Mouse (Mus musculus): ENCODE measurements around the gene 2310007B03Rik. TPM values are rescaled to one million over a fixed set of nuclear protein-coding genes. Genes with fewer than 3 reads are reported as not detected.

Gene 2310007B03Rik
- polyA plus RNA-seq, 1 experiment from 2014 or later, result 0.10 TPM

- DNase-seq, result no peak
- H3K27ac ChIP-seq, result 0 out of 2 replicates have a peak overlapping the region, but pooled peaks have one; percentile 1
Measured at GRCm38 (mm10) chr1:93176525-93177332, 16.0 kb upstream of the 2310007B03Rik start.

GRCm38 (mm10) chr1:93175849-93176248 is 15.1 kb upstream of the 2310007B03Rik start:
- ATAC-seq (ENCODE audit: low read depth), result no peak
- H3K27me3 ChIP-seq, result peaks cover 30% of the 10 kb centered on the region
- WGBS (ENCODE audit: insufficient replicate concordance), result 12% methylated on average over 6 of the region's 6 CpGs
- H3K9ac ChIP-seq, result no peak overlapping the region
- no peak overlapping the region for H3K27ac ChIP-seq
- no peak overlapping the region for H3K4me2 ChIP-seq
- H3K4me3 ChIP-seq (replicated peaks), result no peak overlapping the region
- H3K4me1 ChIP-seq (replicated peaks), result 0 out of 2 replicates have a peak, but pooled peaks cover 4% of the 10 kb centered on the region
- no peak for DNase-seq
- no peaks in the 10 kb centered on the region for H3K9me3 ChIP-seq (replicated peaks)
- H3K36me3 ChIP-seq, result no peaks in the 10 kb centered on the region

More at GRCm38 (mm10) chr1:93176525-93177332, 16.0 kb upstream of the 2310007B03Rik start:
- Histone ChIP-seq H3K9me3 (replicated peaks) (no peaks in the 10 kb centered on the region), H3K27me3 (peaks cover 30% of the 10 kb centered on the region), H3K4me3 (replicated peaks) (peak overlapping the region; percentile 25; the same call in 1 of the 2 replicates), H3K4me1 (replicated peaks) (0 out of 2 replicates have a peak, but pooled peaks cover 4% of the 10 kb centered on the region), H3K36me3 (no peaks in the 10 kb centered on the region), H3K4me2 (peak overlapping the region; percentile 56), H3K9ac (no peak overlapping the region)
- 3% methylated on average over 39 of the region's 44 CpGs for WGBS (ENCODE audit: insufficient replicate concordance)
- ATAC-seq (ENCODE audit: low read depth), result no peak

- no peak overlapping the region for H3K9ac ChIP-seq
- H3K4me3 ChIP-seq (replicated peaks), result no peak overlapping the region
- no peaks in the 10 kb centered on the region for H3K9me3 ChIP-seq (replicated peaks)
- 0 out of 2 replicates have a peak, but pooled peaks cover 4% of the 10 kb centered on the region for H3K4me1 ChIP-seq (replicated peaks)
- H3K4me2 ChIP-seq, result no peak overlapping the region
- H3K27ac ChIP-seq, result no peak overlapping the region
- H3K27me3 ChIP-seq, result peaks cover 30% of the 10 kb centered on the region
- DNase-seq, result peak; percentile 54
- WGBS (ENCODE audit: insufficient replicate concordance), result 2% methylated on average over 4 of the region's 4 CpGs
- peak; percentile 55; the same call in 1 of the 2 replicates for ATAC-seq (ENCODE audit: low read depth)
- no peaks in the 10 kb centered on the region for H3K36me3 ChIP-seq
Measured at GRCm38 (mm10) chr1:93174399-93174798, 13.7 kb upstream of the 2310007B03Rik start.

- H3K36me3 ChIP-seq, result no peaks in the 10 kb centered on the region
- H3K9me3 ChIP-seq (replicated peaks), result no peaks in the 10 kb centered on the region
- no peak overlapping the region for H3K4me2 ChIP-seq
- no peak overlapping the region for H3K27ac ChIP-seq
- ATAC-seq (ENCODE audit: low read depth), result no peak
- 50% methylated on average over 4 of the region's 4 CpGs for WGBS (ENCODE audit: insufficient replicate concordance)
- no peak overlapping the region for H3K9ac ChIP-seq
- peaks cover 30% of the 10 kb centered on the region for H3K27me3 ChIP-seq
- H3K4me1 ChIP-seq (replicated peaks), result 0 out of 2 replicates have a peak, but pooled peaks cover 4% of the 10 kb centered on the region
- DNase-seq, result no peak
- no peak overlapping the region for H3K4me3 ChIP-seq (replicated peaks)
Measured at GRCm38 (mm10) chr1:93173665-93174064, 12.9 kb upstream of the 2310007B03Rik start.

- ATAC-seq (ENCODE audit: low read depth) (no peak), DNase-seq (no peak)
- Histone ChIP-seq H3K4me1 (replicated peaks) (no peaks in the 10 kb centered on the region), H3K4me3 (replicated peaks) (no peak within 1 kb of the TSS), H3K4me2 (no peak within 1 kb of the TSS), H3K9ac (no peak within 1 kb of the TSS), H3K36me3 (no peaks in the 10 kb centered on the region), H3K9me3 (replicated peaks) (no peaks in the 10 kb centered on the region), H3K27ac (no peak within 1 kb of the TSS), H3K27me3 (no peaks in the 10 kb centered on the region)
- 44% methylated on average over 10 of the region's 10 CpGs for WGBS (ENCODE audit: insufficient replicate concordance)
Measured at GRCm38 (mm10) chr1:93168295-93168775, 7.6 kb upstream of the 2310007B03Rik start, which contains the start of gene Crocc2. Gene Crocc2, plus strand, starts transcription at chr1:93168725.

- Histone ChIP-seq H3K4me1 (replicated peaks) (no peaks in the 10 kb centered on the region), H3K4me2 (no peak overlapping the region), H3K36me3 (no peaks in the 10 kb centered on the region), H3K27ac (no peak overlapping the region), H3K4me3 (replicated peaks) (no peak overlapping the region), H3K9ac (no peak overlapping the region), H3K9me3 (replicated peaks) (no peaks in the 10 kb centered on the region), H3K27me3 (no peaks in the 10 kb centered on the region)
- 60% methylated on average over 11 of the region's 11 CpGs for WGBS (ENCODE audit: insufficient replicate concordance)
- ATAC-seq (ENCODE audit: low read depth) (no peak), DNase-seq (no peak)
Measured at GRCm38 (mm10) chr1:93166346-93167079, 5.8 kb upstream of the 2310007B03Rik start.

GRCm38 (mm10) chr1:93165447-93165846 is 4.7 kb upstream of the 2310007B03Rik start:
- Histone ChIP-seq H3K4me3 (replicated peaks) (no peak overlapping the region), H3K9ac (no peak overlapping the region), H3K4me2 (no peak overlapping the region), H3K4me1 (replicated peaks) (no peaks in the 10 kb centered on the region), H3K36me3 (no peaks in the 10 kb centered on the region), H3K27ac (no peak overlapping the region), H3K9me3 (replicated peaks) (no peaks in the 10 kb centered on the region), H3K27me3 (no peaks in the 10 kb centered on the region)
- no peak for DNase-seq
- 41% methylated on average over 9 of the region's 9 CpGs for WGBS (ENCODE audit: insufficient replicate concordance)
- ATAC-seq (ENCODE audit: low read depth), result no peak

- H3K4me3 ChIP-seq (replicated peaks), result no peak overlapping the region
Measured at GRCm38 (mm10) chr1:93162588-93162987, 1.8 kb upstream of the 2310007B03Rik start.

GRCm38 (mm10) chr1:93161921-93162320 is 1.2 kb upstream of the 2310007B03Rik start:
- Histone ChIP-seq H3K4me2 (no peak overlapping the region), H3K36me3 (no peaks in the 10 kb centered on the region), H3K27me3 (no peaks in the 10 kb centered on the region), H3K4me3 (replicated peaks) (no peak overlapping the region), H3K9ac (no peak overlapping the region), H3K27ac (no peak overlapping the region), H3K4me1 (replicated peaks) (no peaks in the 10 kb centered on the region), H3K9me3 (replicated peaks) (no peaks in the 10 kb centered on the region)
- ATAC-seq (ENCODE audit: low read depth) (no peak), DNase-seq (no peak)
- 61% methylated on average over 10 of the region's 10 CpGs for WGBS (ENCODE audit: insufficient replicate concordance)

More at GRCm38 (mm10) chr1:93162588-93162987, 1.8 kb upstream of the 2310007B03Rik start:
- H3K27ac ChIP-seq, result no peak overlapping the region
- WGBS (ENCODE audit: insufficient replicate concordance), result 56% methylated on average over 7 of the region's 7 CpGs
- no peaks in the 10 kb centered on the region for H3K9me3 ChIP-seq (replicated peaks)
- ATAC-seq (ENCODE audit: low read depth) (no peak), DNase-seq (no peak)
- no peak overlapping the region for H3K4me2 ChIP-seq
- H3K27me3 ChIP-seq, result no peaks in the 10 kb centered on the region
- H3K36me3 ChIP-seq, result no peaks in the 10 kb centered on the region
- H3K4me1 ChIP-seq (replicated peaks), result no peaks in the 10 kb centered on the region
- no peak overlapping the region for H3K9ac ChIP-seq

GRCm38 (mm10) chr1:93161350-93161749 is 602 bp upstream of the 2310007B03Rik start:
- H3K4me3 ChIP-seq (replicated peaks), result no peak overlapping the region
- no peaks in the 10 kb centered on the region for H3K36me3 ChIP-seq
- H3K9ac ChIP-seq, result no peak overlapping the region
- no peak for DNase-seq
- no peaks in the 10 kb centered on the region for H3K4me1 ChIP-seq (replicated peaks)
- H3K9me3 ChIP-seq (replicated peaks), result no peaks in the 10 kb centered on the region
- no peaks in the 10 kb centered on the region for H3K27me3 ChIP-seq
- no peak for ATAC-seq (ENCODE audit: low read depth)
- H3K27ac ChIP-seq, result no peak overlapping the region
- 66% methylated on average over 8 of the region's 8 CpGs for WGBS (ENCODE audit: insufficient replicate concordance)
- no peak overlapping the region for H3K4me2 ChIP-seq
